Mouse (Mus musculus) heart, adult 9 months (tissue): ENCODE data around the gene Ttll8.

Experiments
- DNase-seq, 2 experiments: peaks; one replicate each; pipeline ENCODE4 v3.0.0; 2022; ENCODE audit warnings: low spot score in 2 of 2

Gene Ttll8

GRCm38 (mm10) chr15:88860781-88861180 is 93.4 kb downstream of the Ttll8 start:
- no peak for DNase-seq

DNA sequence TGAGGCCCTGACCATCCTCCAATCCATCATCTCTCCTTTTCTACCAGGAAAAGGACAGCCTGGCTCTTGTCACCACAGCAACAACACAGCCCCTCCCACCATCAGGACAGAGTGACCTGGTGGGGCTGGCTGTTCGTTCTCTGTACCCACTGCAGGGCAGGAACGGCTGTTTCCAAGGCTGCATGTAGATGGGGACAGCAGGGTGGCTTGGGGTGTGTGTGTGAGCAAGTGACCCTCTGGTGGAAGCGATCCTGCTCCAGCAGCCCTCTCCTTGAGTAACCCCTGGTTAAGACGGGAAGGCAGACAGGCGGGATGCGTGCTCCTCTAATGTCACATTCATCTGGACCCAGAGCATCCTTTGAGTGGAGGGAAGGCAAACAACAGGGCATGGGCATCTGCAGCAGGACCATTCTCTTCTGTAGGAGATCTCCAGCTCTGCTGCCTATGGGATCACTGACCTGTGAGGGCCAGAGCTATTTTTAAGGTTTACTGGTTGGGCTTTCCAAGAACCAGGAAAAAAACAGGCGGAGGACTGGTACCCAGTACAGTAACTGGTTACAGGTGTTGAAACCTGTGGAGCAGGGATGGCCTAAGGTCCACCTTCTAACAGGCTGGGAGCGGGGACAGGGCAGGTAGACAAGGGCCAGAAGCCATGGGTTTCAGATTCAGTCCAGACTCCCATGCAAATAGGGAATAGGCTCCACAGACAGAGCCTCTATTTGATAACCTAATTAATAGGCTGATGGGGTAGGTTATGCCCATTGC is 94.8 kb downstream of the Ttll8 start:
- no peak for DNase-seq

DNA sequence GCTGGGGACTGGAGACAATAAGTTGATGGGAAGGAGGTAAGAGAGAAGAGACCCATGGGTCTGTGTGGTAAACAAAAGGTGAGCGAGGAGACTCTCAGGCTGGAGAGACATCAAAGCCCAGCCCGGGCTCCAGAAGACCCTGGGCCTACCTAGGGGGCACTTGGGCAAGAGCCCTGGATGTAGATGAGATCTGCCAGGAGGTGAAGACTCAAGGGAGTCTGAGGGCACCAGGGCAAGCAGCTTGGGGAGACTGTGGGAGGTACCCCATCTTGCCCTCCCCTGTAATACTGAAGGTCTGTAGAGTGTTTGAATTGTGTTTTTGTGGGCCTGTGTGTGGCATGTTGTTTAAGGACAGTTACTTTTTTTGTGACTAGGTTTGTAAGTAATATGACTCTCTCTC is 95.5 kb downstream of the Ttll8 start:
- no peak for DNase-seq

DNA sequence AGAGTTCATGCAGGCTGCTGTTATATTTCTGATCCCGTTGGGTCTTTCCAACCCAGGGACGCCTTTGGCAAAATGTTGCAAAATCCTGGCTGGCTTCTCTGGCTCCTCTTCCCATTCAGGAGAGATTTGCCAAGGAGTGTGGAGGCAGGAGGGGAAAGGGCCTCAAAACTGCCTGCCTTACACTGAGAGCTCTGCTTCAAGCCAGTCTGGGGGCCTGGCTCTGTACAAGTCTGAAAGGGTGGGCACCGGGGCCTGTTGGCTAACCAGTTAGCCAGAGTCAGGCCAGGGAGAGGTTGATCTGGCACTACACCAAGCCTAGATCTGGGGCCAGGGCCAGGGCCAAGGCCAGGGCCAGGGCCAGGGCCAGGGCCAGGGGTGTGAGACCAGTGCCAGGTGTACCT is 96.1 kb downstream of the Ttll8 start:
- DNase-seq, result peak; percentile 70 to 80

DNA sequence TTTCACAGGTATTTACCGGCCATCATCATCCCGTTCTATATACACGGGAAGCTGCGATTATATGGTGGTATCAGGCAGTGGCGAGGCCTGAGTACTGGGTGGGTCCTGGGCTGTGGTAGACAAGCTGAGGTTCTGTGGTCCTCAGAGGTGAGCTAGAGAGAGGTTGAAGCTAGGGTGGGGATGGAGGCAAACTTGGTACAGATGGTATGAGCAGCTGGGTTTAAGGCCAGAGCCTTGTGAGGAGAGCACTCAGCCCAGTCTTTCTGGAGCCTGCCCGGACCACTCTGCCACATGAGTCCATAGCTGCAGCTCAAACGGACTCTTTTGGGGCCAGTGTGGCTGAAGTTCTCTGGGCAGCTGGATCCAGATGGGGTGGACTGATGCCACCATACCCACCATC is 96.9 kb downstream of the Ttll8 start:
- DNase-seq, result no peak

DNA sequence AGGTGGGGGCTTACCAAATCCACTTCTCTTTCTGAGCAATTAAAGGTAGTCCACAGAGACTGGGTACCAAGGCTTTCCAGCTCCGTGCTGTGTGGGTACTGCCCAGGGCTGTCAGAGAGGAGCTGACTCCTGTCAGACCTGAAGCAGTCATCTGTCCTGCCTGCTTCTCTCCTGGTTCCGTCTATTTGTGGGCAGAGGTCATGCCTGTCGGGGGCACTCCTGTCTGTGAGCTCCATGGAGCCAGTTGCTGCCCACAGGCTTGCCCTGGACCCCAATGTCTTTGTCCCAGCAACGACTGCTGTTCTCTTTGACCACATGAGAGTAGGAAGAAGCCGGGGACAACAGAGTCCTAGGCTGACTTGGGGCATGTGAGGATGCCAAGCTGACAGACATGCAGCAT is 97.6 kb downstream of the Ttll8 start:
- DNase-seq, result no peak

DNA sequence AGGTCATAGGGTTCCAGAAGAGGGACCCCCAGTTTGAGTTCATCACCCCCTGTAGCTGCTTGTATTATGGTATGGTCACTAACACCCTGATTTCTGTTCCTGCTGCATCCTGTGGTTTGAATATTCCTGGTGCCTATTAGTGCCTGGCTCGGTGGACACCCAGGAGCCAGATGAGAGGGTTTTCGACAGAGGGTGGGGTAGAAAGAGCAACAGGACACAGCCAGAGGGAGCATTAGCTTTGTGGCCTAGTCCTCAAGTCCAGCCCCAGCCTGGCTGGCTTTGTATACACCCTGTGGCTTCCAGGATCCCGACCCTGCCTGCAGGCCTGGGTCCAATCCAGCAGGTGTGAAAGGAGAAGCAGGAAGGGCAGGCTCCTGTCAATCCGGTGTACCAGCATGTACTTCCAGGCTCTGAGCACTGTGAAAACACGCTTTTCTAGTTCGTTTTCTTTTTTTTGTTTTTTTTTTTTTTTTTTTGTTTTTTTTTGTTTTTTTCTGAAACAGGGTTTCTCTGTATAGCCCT is 98.3 kb downstream of the Ttll8 start:
- DNase-seq, result no peak

DNA sequence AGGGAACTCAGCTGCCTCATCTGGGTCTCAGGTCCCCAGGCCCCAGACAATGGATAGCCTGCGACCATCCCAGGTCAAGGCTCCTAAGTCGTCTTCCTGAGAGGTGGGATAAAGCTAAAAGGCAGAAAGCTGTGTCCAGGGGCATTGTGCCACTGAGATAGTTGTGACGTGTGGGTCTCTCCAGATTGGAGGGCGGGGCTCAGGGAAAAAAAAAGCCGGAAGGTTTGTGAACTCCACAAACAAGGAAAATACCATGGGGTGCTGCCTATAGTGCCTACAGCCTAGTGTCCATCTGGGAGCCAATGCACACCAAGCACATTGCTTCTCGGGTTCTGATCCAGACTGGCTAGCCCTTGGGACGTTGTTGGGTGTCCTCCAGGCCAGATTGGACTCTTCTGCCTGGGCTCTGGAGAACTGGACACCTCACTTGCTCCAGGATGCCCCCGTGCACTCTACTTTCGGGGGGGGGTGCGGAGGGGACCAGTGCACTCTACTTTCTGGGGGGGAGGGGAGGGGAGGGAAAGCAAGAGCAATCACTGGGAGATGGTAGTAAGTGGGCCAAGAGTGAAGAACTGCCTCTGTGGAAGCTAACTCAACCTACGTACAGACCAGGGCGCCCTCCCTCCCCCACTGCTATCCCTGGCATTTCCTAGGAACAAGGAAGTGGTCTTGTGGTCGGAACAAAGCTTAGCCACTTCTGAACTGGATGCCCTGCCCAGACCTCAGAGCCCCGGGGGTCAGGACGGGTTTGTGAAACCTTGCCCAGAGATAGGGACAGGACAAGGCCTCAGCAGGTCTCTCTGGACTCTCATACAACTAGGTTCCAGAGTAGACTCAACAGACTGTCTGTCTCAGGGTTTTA is 99.0 kb downstream of the Ttll8 start:
- DNase-seq, result no peak

GRCm38 (mm10) chr15:88854119-88854968 is 99.9 kb downstream of the Ttll8 start:
- DNase-seq, result no peak

- DNase-seq, result no peak
Measured at GRCm38 (mm10) chr15:88853106-88853505, 101.1 kb downstream of the Ttll8 start.

DNA sequence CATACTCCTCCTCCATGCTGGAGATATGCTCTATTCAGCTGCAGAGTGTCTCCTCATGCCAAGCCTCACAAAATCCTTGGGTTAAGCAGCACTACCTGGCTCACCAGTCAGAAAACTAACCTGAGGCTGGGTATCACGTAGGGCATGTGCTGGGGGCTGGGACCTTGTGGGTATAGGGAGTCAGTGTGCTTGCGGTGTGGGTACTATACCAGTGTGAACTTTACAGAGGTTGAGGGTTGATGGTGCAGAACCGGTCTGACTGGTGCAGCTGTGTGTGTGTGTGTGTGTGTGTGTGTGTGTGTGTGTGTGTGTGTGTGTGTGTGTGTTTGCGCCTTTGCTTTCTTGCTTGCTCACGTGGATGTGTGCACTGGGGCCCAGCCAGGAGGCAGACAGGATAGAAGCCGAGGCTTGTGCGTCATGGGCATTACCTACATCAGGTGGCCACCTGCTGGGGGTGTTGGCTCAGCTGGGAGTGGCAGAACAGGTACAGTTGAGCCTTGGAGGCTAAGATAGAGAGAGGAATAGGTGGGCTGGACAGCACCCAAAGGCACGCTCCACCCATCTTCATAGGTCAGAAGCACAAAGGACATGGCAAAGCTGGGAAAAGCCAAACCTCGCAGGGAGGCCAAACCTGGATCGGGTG is 102.6 kb downstream of the Ttll8 start:
- DNase-seq, result no peak

DNA sequence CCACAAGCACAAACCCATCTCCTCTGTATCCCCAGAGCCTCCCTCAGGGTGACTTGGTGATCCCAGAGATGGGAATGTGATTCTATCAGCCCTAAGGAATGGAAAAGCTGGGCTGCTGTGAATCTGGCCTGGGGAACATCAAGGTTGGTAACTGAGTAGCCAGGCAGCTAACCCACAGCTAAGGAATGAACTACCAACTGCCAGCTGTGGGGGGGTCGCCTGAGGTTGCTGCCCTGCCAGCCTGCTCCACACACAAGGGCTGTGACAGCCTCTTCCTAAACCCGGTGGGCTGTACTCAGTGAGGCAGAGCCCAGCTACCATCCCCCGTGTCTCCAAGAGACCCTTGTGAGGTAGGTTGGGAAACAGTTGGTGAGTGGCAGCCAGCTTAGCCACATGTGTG is 103.1 kb downstream of the Ttll8 start:
- no peak for DNase-seq

DNA sequence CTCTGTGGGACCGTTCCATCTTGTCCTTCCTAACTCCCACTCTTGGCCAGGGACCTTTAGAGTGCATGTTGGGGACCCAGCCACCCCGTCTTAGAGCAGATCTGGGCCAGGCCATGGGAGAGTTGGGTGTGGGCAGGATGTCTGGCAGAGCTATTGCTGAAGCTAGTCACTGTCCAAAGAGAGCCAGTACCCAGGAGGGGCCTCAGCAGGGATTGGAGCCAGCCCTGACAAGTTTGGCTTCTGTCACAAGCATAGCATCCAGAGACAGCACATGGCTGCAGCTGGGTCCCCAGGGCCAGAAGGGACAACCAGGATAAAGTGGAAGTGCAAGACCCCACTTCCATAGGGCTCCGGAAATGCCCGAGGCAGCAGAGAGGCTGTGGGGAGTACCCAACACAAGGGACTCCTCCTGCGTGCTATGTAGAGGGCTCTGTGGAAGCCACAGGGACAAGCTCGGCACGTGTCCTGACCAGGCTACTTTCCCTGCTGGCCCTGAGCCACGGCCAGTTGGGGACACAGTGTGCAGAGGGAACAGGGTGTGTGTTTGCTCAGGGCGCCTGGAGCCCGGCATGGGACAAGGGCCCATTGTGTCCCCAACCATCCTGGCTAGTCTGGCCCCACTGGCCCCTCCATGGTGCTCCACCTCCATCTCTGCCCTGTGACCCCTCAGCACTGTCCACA is 103.9 kb downstream of the Ttll8 start:
- DNase-seq, result peak; percentile 96 to 98

DNA sequence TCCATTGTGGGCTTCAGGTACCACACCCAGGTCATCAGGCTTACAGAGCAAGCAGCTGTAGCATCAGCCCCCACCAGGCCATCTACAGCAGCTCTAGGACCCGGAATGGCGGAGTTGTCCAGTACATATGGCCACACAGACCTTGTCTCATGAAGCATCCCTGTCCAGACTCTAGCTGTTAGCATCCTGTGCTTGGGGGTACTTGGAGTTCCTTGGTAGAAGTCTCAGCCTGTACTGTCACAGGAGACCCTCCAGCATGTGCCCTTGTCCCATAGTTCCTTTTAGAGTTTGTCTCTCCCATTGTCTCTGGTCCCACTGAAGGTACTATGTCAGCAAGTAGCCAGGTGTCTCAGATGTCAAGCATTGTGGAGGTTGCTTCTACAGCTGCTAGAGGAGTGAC is 104.6 kb downstream of the Ttll8 start:
- no peak for DNase-seq

DNA sequence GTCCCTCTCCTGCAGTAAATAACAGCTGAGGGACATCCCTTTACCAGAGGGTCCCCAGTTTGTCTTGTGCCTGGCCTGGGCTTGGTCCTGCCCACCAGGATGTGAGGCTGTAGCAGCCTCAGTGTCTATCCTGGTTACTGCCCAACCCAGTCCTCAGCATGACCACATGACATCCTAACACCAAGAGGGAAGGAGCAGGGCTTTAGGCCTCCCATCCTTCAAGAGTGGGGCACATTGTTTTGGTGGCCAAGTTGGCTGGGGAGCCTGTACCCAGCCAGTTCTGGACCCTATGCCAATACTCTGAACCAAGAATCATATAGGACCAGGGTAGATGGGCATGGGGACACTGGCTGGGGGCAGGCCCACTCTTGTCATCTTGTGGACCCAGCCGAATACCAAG is 105.6 kb downstream of the Ttll8 start:
- no peak for DNase-seq

DNA sequence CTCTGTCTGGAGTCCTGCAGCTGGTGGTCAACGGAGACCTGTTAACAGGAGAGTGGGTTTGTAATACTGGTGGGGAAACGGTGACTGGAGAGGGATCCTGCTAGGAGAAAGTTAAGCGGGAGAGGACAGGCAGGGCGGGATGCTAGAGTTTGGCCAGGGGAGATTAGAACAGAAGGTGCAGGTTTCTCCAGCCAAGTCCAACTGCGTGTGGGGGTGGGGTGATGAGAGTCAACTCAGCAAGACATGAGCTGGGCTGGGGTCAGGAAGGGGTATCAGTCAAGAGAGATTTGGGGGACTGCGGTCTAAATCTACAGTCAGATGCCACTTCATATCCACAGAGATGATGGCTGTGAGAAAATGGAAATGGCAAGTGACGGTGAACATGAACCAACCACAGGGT is 109.3 kb downstream of the Ttll8 start:
- no peak for DNase-seq

GRCm38 (mm10) chr15:88843486-88844097 is 110.6 kb downstream of the Ttll8 start:
- no peak for DNase-seq

- no peak for DNase-seq
Measured at GRCm38 (mm10) chr15:88842300-88842673, 111.9 kb downstream of the Ttll8 start.

GRCm38 (mm10) chr15:88841580-88842299 is 112.5 kb downstream of the Ttll8 start:
- DNase-seq, result no peak

DNA sequence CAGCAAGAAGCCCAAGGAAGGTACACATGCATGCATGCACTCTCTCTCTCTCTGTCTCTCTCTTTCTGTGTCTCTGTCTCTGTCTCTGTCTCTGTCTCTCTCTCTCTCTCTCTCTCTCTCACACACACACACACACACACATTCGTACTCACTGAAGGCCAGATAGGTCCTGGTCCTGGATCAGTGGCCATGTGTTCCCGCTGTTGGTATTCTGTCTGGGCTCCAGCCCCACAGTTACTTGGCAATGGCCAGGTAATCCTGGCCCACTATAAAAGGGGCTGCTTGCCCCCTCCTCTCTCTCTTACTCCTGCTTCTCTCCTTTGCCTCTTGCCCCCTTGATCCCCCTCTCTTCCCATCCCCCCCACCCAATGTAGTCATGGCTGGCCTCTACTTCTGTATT is 113.1 kb downstream of the Ttll8 start:
- no peak for DNase-seq
